Mouse (Mus musculus): ENCODE data around the gene Srcin1. TPM values are rescaled to one million over a fixed set of nuclear protein-coding genes. Genes with fewer than 3 reads are reported as not detected.
A peak's percentile ranks its signal among the peaks of the same experiment; 100 is the strongest.

Srcin1 gene
- polyA plus RNA-seq, 1 experiment from 2014 or later, result 2.2 TPM

- DNase-seq (ENCODE audit: low spot score, missing footprints), result peak; percentile 87
- Histone ChIP-seq H3K9ac (ENCODE audit: low read length) (no peak overlapping the region), H3K4me3 (ENCODE audit: low read depth, low read length) (no peak overlapping the region), H3K9me3 (ENCODE audit: control insufficient read depth, low read length) (no peaks in the 10 kb centered on the region), H3K4me2 (no peak overlapping the region), H3K27me3 (ENCODE audit: control insufficient read depth, insufficient read depth, low read length) (peaks cover 63% of the 10 kb centered on the region), H3K36me3 (ENCODE audit: control insufficient read depth, insufficient read depth, low read length) (no peaks in the 10 kb centered on the region), H3K27ac (ENCODE audit: low read depth, low read length) (no peak overlapping the region), H3K4me1 (ENCODE audit: control insufficient read depth, insufficient read depth, low read length) (peaks cover 37% of the 10 kb centered on the region)
- ATAC-seq (ENCODE audit: low FRiP score), result no peak
- WGBS, result 31% methylated on average over 7 of the region's 7 CpGs
Observed at GRCm38 (mm10) chr11:97533653-97534052, 42.3 kb downstream of the Srcin1 start.

GRCm38 (mm10) chr11:97532950-97533582, 42.9 kb downstream of the Srcin1 start:
- WGBS, result 6% methylated on average over 20 of the region's 20 CpGs
- ATAC-seq (ENCODE audit: low FRiP score), result peak; percentile 47; the same call in 1 of the 2 replicates

GRCm38 (mm10) chr11:97532354-97532753, 43.6 kb downstream of the Srcin1 start:
- DNase-seq (ENCODE audit: low spot score, missing footprints), result no peak
- Histone ChIP-seq H3K27me3 (ENCODE audit: control insufficient read depth, insufficient read depth, low read length) (peaks cover 56% of the 10 kb centered on the region), H3K9me3 (ENCODE audit: control insufficient read depth, low read length) (no peaks in the 10 kb centered on the region), H3K36me3 (ENCODE audit: control insufficient read depth, insufficient read depth, low read length) (no peaks in the 10 kb centered on the region), H3K4me1 (ENCODE audit: control insufficient read depth, insufficient read depth, low read length) (peaks cover 34% of the 10 kb centered on the region), H3K4me3 (ENCODE audit: low read depth, low read length) (no peak overlapping the region), H3K27ac (ENCODE audit: low read depth, low read length) (no peak overlapping the region), H3K4me2 (peak overlapping the region; percentile 86; the same call in 1 of the 2 replicates), H3K9ac (ENCODE audit: low read length) (no peak overlapping the region)
- no peak for ATAC-seq (ENCODE audit: low FRiP score)
- 24% methylated on average over 8 of the region's 8 CpGs for WGBS

More at GRCm38 (mm10) chr11:97532950-97533582, 42.9 kb downstream of the Srcin1 start:
- Histone ChIP-seq H3K36me3 (ENCODE audit: control insufficient read depth, insufficient read depth, low read length) (no peaks in the 10 kb centered on the region), H3K27me3 (ENCODE audit: control insufficient read depth, insufficient read depth, low read length) (peaks cover 63% of the 10 kb centered on the region), H3K9me3 (ENCODE audit: control insufficient read depth, low read length) (no peaks in the 10 kb centered on the region), H3K4me3 (ENCODE audit: low read depth, low read length) (no peak overlapping the region), H3K27ac (ENCODE audit: low read depth, low read length) (no peak overlapping the region), H3K4me2 (no peak overlapping the region; the same call in 1 of the 2 replicates), H3K4me1 (ENCODE audit: control insufficient read depth, insufficient read depth, low read length) (peaks cover 37% of the 10 kb centered on the region), H3K9ac (ENCODE audit: low read length) (no peak overlapping the region)
- DNase-seq (ENCODE audit: low spot score, missing footprints), result peak; percentile 90

GRCm38 (mm10) chr11:97531381-97532260, 44.4 kb downstream of the Srcin1 start:
- DNase-seq (ENCODE audit: low spot score, missing footprints), result peak; percentile 97
- Histone ChIP-seq H3K27me3 (ENCODE audit: control insufficient read depth, insufficient read depth, low read length) (peaks cover 49% of the 10 kb centered on the region), H3K36me3 (ENCODE audit: control insufficient read depth, insufficient read depth, low read length) (no peaks in the 10 kb centered on the region), H3K9ac (ENCODE audit: low read length) (peak overlapping the region; percentile 53), H3K4me2 (peak overlapping the region; percentile 86), H3K4me1 (ENCODE audit: control insufficient read depth, insufficient read depth, low read length) (peaks cover 28% of the 10 kb centered on the region), H3K27ac (ENCODE audit: low read depth, low read length) (no peak overlapping the region), H3K4me3 (ENCODE audit: low read depth, low read length) (peak overlapping the region; percentile 37), H3K9me3 (ENCODE audit: control insufficient read depth, low read length) (no peaks in the 10 kb centered on the region)
- ATAC-seq (ENCODE audit: low FRiP score), result peak; percentile 70
- 8% methylated on average over 46 of the region's 46 CpGs for WGBS

- WGBS, result 56% methylated on average over 5 of the region's 5 CpGs
- H3K4me3 ChIP-seq (ENCODE audit: low read depth, low read length), result no peak overlapping the region
- H3K27ac ChIP-seq (ENCODE audit: low read depth, low read length), result no peak overlapping the region
- H3K4me2 ChIP-seq, result no peak overlapping the region
- no peaks in the 10 kb centered on the region for H3K9me3 ChIP-seq (ENCODE audit: control insufficient read depth, low read length)
- peaks cover 24% of the 10 kb centered on the region for H3K4me1 ChIP-seq (ENCODE audit: control insufficient read depth, insufficient read depth, low read length)
- DNase-seq (ENCODE audit: low spot score, missing footprints), result no peak
- ATAC-seq (ENCODE audit: low FRiP score), result no peak
- no peak overlapping the region for H3K9ac ChIP-seq (ENCODE audit: low read length)
- H3K36me3 ChIP-seq (ENCODE audit: control insufficient read depth, insufficient read depth, low read length), result no peaks in the 10 kb centered on the region
- peaks cover 42% of the 10 kb centered on the region for H3K27me3 ChIP-seq (ENCODE audit: control insufficient read depth, insufficient read depth, low read length)
Observed at GRCm38 (mm10) chr11:97530961-97531360, 45.0 kb downstream of the Srcin1 start.

- Histone ChIP-seq H3K27ac (ENCODE audit: low read depth, low read length) (no peak overlapping the region), H3K36me3 (ENCODE audit: control insufficient read depth, insufficient read depth, low read length) (no peaks in the 10 kb centered on the region), H3K4me3 (ENCODE audit: low read depth, low read length) (no peak overlapping the region), H3K27me3 (ENCODE audit: control insufficient read depth, insufficient read depth, low read length) (peaks cover 33% of the 10 kb centered on the region), H3K9me3 (ENCODE audit: control insufficient read depth, low read length) (no peaks in the 10 kb centered on the region), H3K4me1 (ENCODE audit: control insufficient read depth, insufficient read depth, low read length) (peaks cover 23% of the 10 kb centered on the region), H3K4me2 (no peak overlapping the region), H3K9ac (ENCODE audit: low read length) (no peak overlapping the region)
- DNase-seq (ENCODE audit: low spot score, missing footprints) (no peak), ATAC-seq (ENCODE audit: low FRiP score) (no peak)
- WGBS, result 89% methylated on average over 6 of the region's 6 CpGs
Observed at GRCm38 (mm10) chr11:97530069-97530468, 45.9 kb downstream of the Srcin1 start.

GRCm38 (mm10) chr11:97528282-97528808, 47.6 kb downstream of the Srcin1 start:
- no peaks in the 10 kb centered on the region for H3K36me3 ChIP-seq (ENCODE audit: control insufficient read depth, insufficient read depth, low read length)

GRCm38 (mm10) chr11:97525313-97525712, 50.7 kb downstream of the Srcin1 start:
- no peak overlapping the region for H3K4me2 ChIP-seq
- no peaks in the 10 kb centered on the region for H3K9me3 ChIP-seq (ENCODE audit: control insufficient read depth, low read length)
- no peak overlapping the region for H3K27ac ChIP-seq (ENCODE audit: low read depth, low read length)
- peaks cover 16% of the 10 kb centered on the region for H3K4me1 ChIP-seq (ENCODE audit: control insufficient read depth, insufficient read depth, low read length)
- WGBS, result 93% methylated on average over 6 of the region's 6 CpGs
- H3K9ac ChIP-seq (ENCODE audit: low read length), result no peak overlapping the region
- no peak overlapping the region for H3K4me3 ChIP-seq (ENCODE audit: low read depth, low read length)
- H3K27me3 ChIP-seq (ENCODE audit: control insufficient read depth, insufficient read depth, low read length), result no peaks in the 10 kb centered on the region; the same call in 1 of the 2 replicates
- H3K36me3 ChIP-seq (ENCODE audit: control insufficient read depth, insufficient read depth, low read length), result no peaks in the 10 kb centered on the region
- no peak for ATAC-seq (ENCODE audit: low FRiP score)
- no peak for DNase-seq (ENCODE audit: low spot score, missing footprints)

More at GRCm38 (mm10) chr11:97528282-97528808, 47.6 kb downstream of the Srcin1 start:
- no peak overlapping the region for H3K4me3 ChIP-seq (ENCODE audit: low read depth, low read length)
- H3K9ac ChIP-seq (ENCODE audit: low read length), result no peak overlapping the region
- WGBS, result 81% methylated on average over 18 of the region's 18 CpGs
- H3K27me3 ChIP-seq (ENCODE audit: control insufficient read depth, insufficient read depth, low read length), result peaks cover 16% of the 10 kb centered on the region
- no peaks in the 10 kb centered on the region for H3K9me3 ChIP-seq (ENCODE audit: control insufficient read depth, low read length)
- H3K27ac ChIP-seq (ENCODE audit: low read depth, low read length), result no peak overlapping the region
- no peak overlapping the region for H3K4me2 ChIP-seq
- ATAC-seq (ENCODE audit: low FRiP score) (no peak), DNase-seq (ENCODE audit: low spot score, missing footprints) (no peak)
- H3K4me1 ChIP-seq (ENCODE audit: control insufficient read depth, insufficient read depth, low read length), result peaks cover 25% of the 10 kb centered on the region

GRCm38 (mm10) chr11:97524306-97524705, 51.7 kb downstream of the Srcin1 start:
- H3K4me2 ChIP-seq, result no peak overlapping the region
- peak overlapping the region; percentile 68 for H3K27ac ChIP-seq (ENCODE audit: low read depth, low read length)
- no peaks in the 10 kb centered on the region for H3K9me3 ChIP-seq (ENCODE audit: control insufficient read depth, low read length)
- no peaks in the 10 kb centered on the region; the same call in 1 of the 2 replicates for H3K27me3 ChIP-seq (ENCODE audit: control insufficient read depth, insufficient read depth, low read length)
- WGBS, result 64% methylated on average over 9 of the region's 9 CpGs
- H3K4me3 ChIP-seq (ENCODE audit: low read depth, low read length), result no peak overlapping the region
- DNase-seq (ENCODE audit: low spot score, missing footprints) (no peak), ATAC-seq (ENCODE audit: low FRiP score) (no peak)
- peak overlapping the region; percentile 11; the same call in 1 of the 2 replicates for H3K9ac ChIP-seq (ENCODE audit: low read length)
- peaks cover 16% of the 10 kb centered on the region for H3K4me1 ChIP-seq (ENCODE audit: control insufficient read depth, insufficient read depth, low read length)
- no peaks in the 10 kb centered on the region for H3K36me3 ChIP-seq (ENCODE audit: control insufficient read depth, insufficient read depth, low read length)
